Mouse (Mus musculus) cerebellum, postnatal 10 days (tissue): ENCODE measurements at regions not wholly inside any gene's neighbourhood (a gene's known extent, or its start where the extent isn't known, plus 50 kb on each side); places are given as distances from the start of the nearest gene placed in this dataset.

ENCODE experiments used
- DNase-seq, 2 experiments: peaks; one replicate each; pipeline ENCODE4 v3.0.0; 2021; ENCODE audit warnings: mixed read lengths in 2 of 2

GRCm38 (mm10) chr4:75130757-75131156 is 147.3 kb downstream of the Dmac1 start:
- DNase-seq, result no peak

DNA sequence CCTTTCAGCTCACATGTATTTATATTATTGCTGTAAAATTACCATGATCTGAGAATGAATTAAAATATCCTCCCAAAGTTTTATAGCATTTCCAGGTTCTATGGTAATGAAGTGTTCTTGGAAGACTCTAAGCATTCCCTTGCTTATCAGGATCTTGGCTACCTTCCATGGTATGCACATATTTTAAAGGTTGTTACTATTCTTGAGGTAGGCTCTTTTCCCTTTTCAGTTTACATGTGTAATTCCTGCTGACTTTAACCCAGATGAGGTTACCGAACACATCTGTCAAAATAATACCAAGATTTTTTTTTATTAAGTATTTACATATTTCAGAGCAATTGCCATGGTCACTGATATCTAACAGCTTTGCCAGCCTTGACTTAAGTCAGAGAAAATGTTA is 162.2 kb downstream of the Dmac1 start:
- no peak for DNase-seq

- DNase-seq, result no peak
These were observed 162.8 kb downstream of the Dmac1 start for GRCm38 (mm10) chr4:75115346-75115745.

GRCm38 (mm10) chr4:75065782-75066181 is 212.3 kb downstream of the Dmac1 start:
- DNase-seq, result no peak

DNA sequence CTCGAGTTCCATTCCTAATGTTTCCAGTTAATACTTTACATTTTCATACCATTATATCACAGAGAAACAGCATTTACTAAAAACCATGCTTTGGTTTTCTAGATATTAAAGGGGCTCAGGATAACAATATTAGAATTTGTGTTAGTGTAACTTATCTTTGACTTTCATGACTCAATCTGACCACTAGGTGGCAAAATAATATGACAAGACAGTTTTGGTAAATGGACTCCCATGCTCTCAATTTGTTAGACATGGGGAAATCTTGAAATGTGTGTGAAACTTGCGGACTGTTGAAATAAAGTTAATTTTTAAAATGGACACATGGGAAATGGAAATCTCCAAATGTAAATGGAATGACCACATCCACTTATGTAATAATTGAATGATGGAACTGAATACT is 214.8 kb downstream of the Dmac1 start:
- DNase-seq, result peak; percentile 2 to 67

DNA sequence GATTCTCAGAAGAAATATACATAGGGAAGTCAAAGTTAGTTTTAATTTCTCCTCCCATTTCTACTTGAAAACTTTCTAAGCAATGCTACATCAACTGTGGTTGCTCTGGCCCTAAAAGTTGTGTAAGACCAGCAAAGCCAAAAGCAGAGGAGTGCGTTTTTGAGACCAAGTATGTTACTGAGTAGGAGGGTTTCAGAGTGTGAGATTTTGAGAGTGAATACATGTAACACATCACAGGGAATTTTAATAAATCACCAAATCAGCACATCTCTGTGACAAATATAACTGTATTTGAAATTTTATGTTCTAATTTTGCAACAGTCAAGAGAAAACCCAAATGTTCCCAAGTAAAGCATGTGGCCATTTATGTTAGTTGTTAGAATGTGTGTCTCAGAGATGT is 234.6 kb downstream of the Dmac1 start:
- no peak for DNase-seq

DNA sequence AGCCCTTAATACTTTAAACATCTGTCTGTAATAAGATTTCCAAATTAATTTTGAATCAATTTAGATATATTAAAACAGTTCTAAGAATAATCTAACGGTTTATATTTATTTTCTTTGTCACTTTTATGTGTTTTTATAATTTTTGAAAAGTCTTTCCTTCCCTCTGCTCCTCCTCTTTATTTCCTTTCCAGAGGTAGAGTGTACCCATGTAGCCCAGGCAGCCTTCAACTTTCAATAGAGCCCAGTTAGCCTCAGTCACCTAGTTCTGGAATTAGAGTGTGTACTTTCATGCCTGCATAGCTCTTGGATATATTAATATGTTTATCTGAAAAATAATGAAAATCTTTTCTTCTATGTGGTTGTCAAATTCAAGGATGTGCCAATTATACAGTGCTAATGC is 235.5 kb downstream of the Dmac1 start:
- no peak for DNase-seq

GRCm38 (mm10) chr4:75041930-75042579 is 236.1 kb downstream of the Dmac1 start:
- no peak for DNase-seq
